Mouse (Mus musculus): ENCODE data around the gene Slc9a1.

DNA sequence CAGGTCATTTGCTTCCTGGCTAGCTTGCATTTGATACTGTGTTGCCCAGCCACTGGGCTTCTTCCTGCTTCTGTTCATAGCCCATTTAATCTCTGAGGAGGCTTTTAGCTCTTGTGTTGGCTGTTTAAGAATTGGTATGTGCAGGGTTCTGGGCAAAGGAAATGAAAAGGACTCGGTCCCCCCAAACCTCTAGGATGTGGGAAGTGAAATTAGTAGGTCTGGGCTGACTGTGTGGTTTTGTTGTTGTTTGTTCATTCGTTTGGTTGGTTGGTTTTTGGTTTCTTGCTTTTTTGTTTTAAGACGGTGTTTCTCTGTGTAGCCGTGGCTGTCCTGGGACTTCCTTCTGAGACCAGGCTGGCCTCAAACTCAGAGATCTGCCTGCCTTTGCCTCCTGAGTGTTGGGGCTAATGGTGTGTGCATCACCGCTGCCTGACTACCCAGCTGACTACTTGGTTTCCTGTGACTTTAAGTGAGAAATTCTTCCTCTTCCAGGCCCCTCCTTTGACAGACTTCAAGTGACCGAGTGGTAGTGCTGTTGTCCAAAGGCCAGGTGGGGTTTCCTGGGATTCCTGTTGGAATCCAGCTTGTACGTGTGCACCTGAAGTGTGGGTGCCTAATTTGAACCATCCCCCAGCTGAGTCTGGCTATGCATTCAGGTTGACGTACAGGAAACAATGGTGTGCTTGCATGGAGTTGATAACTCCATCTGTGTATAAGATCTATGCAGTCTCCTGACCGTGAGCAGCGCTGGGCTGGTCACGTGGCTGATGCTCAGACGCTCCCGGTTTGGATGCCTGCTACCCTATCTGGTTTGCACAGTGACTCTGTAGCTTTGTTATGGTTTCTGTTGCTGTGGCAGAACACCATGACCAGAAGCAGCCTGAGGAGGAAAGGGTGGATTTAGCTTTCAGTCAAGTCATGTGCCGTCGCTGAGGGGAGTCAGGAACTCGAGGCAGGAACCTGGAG, 43.4 kb downstream of the Slc9a1 start:
- TF ChIP-seq CTCF (IDR thresholded peaks at IDR 0.05; ENCODE audit: low read depth) (no peak), EP300 (IDR thresholded peaks at IDR 0.05; ENCODE audit: low read depth) (no peak)

All from heart, postnatal 0 days (tissue).